Mouse (Mus musculus) Muller cell, postnatal 12 days (primary cell): ENCODE data around the gene Borcs7.
"Not testable (repeated sequence)": the region's sequence is repeated elsewhere in the genome, so short reads cannot be mapped to it uniquely, and the experiment has no call there.

ENCODE experiments used
- DNase-seq: peaks from one replicate; pipeline ENCODE4 v3.0.0-alpha.2; 2015; ENCODE audit errors: inconsistent ontology term

The Borcs7 gene

GRCm38 (mm10) chr19:46714234-46714633 lies 24.5 kb downstream of the Borcs7 start:
- no peak for DNase-seq

DNA sequence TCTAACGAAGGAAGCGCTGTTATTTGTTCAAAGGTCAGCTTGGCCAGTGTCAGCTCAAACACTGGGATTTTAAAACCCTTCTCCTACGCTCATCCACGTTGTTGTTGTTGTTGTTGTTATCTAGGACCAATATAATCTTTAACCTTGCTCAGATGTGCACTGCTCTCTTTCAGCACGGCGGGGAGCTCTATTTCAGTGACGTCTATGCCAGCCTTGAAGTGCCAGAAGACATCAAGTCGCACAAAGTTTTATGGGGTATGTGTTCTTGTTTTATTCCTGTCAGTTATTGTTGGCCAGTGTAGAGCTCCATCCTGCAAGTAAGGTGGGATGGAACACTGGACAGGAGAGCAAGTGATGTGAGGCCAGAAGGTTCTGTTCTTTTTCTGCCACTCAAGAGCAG lies 25.3 kb downstream of the Borcs7 start:
- no peak for DNase-seq

DNA sequence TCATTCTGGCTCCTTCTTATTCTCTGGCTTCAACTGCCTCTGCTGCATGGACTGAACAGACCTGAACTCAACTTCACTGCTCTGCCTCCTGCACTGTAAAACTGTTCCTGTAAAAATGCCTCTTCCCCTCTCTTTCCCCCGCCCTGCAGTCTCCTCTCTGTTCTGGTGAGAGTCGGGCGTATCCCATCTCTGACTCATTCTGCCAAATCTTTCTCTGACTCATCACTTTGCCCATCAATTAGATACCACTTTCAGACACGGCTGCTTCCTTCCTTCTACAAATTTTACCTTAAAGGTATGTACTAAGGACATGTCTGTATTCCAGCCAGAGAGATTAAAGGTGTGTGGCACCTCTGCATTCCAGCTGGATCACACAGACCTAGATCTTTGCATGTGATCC lies 28.4 kb downstream of the Borcs7 start:
- DNase-seq: no peak

GRCm38 (mm10) chr19:46724411-46724810 lies 34.7 kb downstream of the Borcs7 start:
- no peak for DNase-seq

DNA sequence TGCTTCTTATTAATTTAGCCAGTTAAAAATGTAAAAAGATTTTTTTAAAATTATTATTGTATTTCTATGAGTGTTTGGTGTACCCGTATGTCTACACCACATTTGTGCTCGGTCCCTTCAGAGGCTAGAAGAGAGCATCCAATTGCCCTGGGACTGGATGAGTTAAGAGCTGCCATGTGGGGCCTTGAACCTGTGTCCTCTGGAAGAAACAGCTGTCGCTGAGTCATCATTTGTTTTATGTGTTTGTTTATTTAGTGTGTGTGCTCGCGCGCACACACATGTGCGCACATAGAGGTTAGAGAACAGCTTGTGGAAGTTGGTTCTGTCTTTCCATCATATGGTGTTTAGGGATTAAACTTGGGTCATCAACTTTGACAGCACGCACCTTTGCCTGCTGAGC lies 36.4 kb downstream of the Borcs7 start:
- no peak for DNase-seq

DNA sequence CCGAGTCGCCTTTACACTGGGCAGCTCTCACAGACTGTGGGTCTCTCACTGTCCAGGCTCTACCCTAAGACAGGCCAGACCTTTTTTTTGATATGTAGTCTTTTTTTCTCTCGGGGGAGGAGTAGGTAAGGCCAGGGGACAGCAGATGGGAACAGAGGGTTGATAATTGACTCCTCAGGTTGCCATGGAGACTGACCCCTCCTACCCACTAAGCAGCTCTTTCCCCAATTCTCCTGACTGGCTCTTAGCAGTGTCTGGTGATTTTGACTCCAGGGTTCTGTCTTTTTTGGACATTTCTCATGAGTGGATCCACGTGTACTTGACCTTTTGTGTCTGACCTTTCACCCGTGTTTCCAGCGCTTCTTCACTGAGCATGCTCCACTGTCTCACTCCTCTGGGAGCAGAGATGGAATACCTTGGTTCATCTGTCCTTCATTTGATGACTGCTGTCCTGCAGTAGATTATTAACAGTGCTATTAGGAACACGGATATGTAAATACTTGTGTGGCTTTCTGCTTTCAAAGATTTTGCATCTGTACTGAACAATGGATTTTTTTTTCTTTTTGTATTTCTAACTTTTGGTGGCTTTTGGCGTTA lies 37.5 kb downstream of the Borcs7 start:
- DNase-seq: no peak

DNA sequence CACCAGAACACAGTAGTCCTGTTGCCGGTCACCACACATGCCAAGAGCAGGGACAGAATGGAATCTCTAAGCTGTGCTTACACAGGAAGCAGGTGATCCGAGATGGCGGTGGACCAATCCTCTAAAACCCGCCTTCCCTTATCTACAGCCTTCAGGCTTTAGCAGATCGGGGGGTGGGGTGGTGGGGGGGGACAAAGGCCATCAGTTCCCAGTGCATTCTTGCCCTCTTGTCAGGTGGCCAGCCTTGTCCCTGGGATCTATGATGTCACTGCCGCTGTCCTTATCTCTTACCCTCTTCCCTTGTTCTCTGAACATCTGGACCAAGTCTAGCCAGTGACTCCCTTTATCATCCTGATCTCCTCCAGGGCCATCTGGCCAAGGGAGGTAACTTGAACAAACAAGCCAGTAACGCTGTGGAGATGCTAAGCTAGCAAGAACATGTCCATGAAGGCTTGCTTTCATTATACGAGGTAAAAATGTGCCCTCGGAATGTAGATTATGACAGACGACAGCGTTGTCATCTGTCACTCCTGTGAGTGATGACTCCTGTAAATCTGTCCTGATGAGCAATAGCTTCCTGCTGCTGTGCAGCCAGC lies 38.3 kb downstream of the Borcs7 start:
- no peak for DNase-seq

DNA sequence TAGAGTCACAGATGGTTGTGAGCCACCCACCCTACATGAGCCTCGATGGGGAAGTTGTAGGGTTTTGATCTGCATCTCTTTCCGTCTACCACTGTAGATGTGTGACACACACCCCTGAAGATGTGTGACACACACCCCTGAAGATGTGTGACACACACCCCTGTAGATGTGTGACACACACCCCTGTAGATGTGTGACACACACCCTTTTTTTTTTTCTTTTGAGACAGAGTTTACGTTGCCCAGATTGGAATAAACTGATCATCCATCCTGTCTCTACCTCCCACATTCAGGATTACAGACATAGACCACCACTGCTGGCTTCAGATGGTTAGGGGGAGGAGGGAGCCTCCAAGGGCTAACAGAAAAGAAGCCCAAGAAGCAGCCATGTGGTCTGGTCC lies 39.2 kb downstream of the Borcs7 start:
- DNase-seq: no peak

DNA sequence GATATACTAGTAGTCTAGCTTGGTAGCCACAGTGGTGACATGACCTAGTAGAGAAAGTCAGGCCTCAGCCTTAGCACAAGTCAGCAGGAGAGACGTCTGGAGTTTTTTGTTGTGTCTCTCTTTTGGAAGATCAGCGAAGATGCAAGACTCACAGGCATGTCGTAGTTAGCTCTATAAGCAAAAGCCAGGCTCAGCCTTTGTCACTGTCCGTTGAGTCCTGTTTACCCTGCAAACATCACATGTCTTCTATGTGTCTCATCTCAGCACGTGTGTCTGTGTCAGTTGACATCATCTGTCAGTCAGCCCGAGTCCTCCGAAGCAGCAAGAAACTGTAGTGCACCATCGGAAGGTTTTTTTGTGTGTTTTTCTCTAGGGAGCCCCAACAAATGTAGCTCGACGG lies 41.6 kb downstream of the Borcs7 start:
- no peak for DNase-seq

- not testable (repeated sequence) for DNase-seq
Observed at GRCm38 (mm10) chr19:46732673-46733072, 43.0 kb downstream of the Borcs7 start.

DNA sequence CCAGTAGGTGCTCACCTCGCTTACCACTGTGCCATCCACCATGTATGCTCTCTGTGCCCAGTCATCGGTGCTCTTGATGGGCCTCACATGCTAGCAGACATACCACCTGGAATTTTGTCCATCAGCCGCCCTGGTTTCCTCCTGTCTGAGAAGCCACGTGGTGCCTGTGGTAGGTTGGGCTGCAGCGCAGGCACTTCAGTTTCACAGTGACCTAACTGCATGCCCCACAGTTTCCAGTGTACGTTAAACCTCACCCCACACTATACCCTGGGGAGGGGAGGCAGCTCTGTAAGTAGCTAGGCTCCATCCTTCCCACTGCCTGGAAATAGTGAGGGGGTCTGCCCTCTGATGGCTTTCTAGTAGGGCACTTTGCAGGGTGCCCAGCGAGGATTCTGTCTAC lies 43.9 kb downstream of the Borcs7 start:
- no peak for DNase-seq

DNA sequence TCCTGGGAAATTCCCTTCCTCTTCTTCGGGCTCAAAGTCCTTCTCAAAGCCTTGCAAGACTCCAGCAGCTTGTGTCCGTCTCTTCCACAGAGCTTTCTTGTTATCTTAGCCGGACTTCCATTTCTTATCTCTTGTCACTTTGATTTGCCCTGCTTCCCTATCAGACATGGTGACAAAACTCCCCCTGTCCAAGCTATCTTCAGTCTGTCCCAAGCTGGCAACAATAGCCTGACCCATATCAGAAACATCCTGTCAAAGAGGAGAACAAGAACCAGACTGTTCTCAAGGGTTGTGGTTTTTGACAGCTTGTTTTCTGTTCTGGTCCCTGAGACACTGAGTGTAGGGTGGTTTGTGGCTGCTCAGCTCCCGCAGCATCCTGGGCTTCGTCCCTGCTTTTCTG lies 45.5 kb downstream of the Borcs7 start:
- DNase-seq: no peak

- no peak for DNase-seq
Observed at GRCm38 (mm10) chr19:46737106-46737505, 47.4 kb downstream of the Borcs7 start.

DNA sequence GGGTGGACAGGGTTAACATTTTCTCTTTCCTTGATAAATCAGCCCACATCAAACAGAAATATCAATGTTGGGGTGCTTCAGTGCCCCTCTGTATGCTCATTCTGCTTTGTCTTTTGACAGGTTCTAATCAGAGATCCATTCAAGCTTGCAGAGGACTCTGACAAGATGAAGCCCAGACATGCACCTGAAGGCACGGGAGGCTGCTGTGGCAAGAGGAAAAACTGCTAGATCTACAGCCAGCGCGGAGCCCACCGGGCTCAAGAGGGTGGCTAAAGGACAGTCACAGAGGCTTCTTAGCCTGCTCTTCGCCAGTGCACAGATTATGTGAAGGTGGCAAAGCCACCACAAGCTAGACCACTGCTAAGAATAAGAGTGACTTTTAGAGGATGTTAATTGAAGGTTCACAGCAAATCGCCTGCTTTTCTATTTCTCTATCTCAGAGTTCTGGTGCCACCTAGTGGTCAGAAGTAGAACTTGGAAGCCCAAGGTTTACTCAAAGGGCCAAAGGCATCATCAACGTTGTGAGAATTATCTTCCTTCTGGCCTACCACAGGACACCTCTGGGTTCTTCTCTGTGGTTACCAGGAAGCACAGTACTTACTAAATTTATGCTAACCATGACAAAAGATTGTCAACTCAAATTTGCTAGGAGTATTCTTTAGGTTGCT lies 50.8 kb downstream of the Borcs7 start:
- peak; percentile 26 for DNase-seq

GRCm38 (mm10) chr19:46741574-46741973 lies 51.9 kb downstream of the Borcs7 start:
- no peak for DNase-seq

- DNase-seq: no peak
Observed at GRCm38 (mm10) chr19:46744681-46745080, 55.0 kb downstream of the Borcs7 start.

DNA sequence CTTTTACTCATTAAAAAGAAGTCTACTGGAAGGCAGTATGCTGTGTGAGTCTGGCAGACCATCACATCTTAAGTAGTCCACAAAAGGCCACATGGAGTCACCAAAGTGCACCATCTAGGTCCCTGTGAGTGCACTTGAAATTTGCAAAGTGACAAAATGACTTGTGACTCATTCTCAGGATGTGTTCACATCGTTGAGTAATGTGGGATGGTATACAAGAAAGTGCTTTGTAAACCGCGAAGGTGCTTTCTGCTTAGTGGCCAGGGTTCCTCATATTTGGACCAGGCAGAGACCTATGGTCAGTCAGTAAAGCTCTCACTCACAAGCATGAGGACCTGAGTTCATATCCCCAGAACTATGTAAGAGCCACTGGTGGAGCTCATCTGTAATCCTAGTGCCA lies 58.1 kb downstream of the Borcs7 start:
- DNase-seq: no peak

DNA sequence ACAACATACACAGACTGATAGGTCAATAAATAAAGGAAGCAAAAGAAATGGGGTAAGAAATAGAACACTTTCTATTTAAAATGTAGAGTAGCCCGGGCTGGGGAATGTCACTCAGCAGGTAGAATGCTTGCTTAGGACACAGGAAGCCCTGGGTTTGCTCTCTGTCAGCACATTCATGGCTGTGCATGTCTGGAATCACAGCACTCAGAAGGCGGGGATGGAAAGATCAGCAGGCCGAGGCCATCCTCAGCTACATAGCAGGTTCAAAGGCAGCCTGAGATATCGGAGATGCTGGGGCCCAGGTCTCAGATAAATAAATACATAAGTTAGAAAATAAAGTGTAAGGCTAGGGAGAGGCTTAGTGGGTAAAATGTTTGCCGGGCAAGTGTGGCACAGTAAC lies 62.5 kb downstream of the Borcs7 start:
- no peak for DNase-seq
